Mouse (Mus musculus) urinary bladder, postnatal 10 days (tissue): ENCODE data around the gene Ppm1h.
"Not testable (repeated sequence)": the region's sequence is repeated elsewhere in the genome, so short reads cannot be mapped to it uniquely, and the experiment has no call there.

Experiments used
- DNase-seq: peaks from one replicate; pipeline ENCODE4 v3.0.0; 2022; ENCODE audit warnings: low spot score

Gene Ppm1h

DNA sequence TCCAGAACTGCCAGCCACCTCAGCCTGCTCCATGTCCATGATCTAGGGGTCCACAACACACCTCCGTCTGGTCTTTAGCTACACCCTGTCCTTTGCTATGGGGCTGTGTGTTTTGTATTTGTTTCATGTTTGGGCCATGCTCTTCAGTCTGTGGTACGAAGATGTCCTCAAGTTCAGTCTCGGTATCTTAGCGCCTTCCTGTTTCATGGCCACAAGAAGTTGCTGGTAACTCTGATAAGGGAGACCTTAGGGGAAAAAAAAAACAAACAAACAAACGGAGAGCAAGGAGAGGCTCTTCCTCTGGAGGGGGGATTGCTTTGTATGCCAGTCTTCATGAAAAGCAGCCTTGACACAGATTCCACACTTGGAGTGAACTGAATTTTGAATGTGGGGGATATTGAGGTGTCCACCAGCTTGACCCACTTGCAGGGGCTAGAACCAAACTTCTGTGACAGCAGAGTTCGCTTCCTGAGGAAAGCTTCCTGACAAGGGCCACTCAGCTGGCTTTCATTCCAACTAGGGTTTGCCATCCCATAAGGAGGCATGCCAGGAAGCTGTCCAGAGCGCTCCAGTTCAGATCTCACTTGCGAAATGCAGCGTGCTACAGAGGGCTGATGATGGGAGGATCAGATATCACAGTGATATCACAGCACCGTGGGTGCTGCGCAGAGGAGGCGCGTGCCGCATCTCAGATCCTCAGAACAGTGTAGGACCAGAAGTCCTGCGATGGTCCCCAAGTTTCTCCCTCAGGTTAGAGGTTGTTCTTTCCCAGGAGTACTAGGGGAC, 254.7 kb downstream of the Ppm1h start:
- DNase-seq = no peak

DNA sequence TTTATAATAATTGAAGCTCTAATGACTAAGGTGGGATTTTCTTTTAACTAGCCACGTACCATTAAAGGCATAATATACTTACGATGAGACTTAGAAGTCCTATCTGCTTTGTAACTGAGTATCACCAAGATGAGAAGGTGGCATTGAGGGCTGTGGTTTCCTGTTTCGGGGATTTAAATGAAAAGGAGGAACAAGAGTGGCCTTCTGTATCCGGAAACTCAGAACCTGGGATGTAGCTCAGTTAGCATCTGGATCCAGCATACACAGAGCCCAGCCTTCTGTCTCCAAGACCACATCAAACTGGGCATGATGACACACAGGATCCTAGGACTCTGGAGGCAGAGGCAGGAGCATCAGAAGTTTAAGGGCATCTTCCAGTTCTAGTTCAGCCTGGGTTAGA, 256.8 kb downstream of the Ppm1h start:
- DNase-seq = not testable (repeated sequence)

DNA sequence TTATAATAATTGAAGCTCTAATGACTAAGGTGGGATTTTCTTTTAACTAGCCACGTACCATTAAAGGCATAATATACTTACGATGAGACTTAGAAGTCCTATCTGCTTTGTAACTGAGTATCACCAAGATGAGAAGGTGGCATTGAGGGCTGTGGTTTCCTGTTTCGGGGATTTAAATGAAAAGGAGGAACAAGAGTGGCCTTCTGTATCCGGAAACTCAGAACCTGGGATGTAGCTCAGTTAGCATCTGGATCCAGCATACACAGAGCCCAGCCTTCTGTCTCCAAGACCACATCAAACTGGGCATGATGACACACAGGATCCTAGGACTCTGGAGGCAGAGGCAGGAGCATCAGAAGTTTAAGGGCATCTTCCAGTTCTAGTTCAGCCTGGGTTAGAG, 258.8 kb downstream of the Ppm1h start:
- not testable (repeated sequence) for DNase-seq

DNA sequence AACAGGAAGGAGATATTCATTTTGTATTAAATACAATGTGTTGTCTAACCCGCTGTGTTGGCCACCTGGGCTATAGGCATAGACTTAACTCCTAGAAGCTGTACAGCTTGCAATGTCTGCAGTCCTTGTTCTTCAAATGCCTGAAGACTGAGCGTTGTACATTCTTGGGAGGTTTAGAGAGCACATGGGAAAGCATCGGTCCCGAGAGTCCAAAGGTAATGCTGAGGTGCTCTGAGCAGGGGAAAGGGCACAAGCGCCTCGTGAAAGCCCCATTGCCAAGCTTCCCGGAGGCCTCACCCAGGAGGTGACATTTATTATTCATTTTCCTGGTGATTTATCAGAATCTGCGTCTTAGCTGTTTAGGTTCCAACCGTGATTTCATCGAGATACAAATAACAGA, 261.0 kb downstream of the Ppm1h start:
- DNase-seq = no peak

DNA sequence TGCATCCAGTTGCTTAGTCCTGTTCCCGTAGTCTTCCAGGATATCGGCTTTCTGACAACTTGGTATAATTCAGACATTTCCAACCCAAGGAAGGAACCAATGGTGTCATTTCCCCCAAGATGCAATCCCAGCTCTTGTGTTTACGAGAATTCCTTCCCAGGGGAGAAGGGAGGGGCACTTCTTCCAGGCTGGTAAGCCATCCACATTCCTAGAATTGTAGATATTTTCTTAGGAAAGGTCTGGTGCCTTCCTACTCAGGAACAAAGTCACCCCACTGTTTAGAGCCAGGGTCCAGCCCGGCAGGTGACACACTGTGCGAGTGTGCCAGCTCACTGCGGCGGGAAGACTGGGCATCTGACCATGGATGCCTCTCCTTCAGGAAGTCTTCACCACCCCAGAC, 264.2 kb downstream of the Ppm1h start:
- DNase-seq = no peak

DNA sequence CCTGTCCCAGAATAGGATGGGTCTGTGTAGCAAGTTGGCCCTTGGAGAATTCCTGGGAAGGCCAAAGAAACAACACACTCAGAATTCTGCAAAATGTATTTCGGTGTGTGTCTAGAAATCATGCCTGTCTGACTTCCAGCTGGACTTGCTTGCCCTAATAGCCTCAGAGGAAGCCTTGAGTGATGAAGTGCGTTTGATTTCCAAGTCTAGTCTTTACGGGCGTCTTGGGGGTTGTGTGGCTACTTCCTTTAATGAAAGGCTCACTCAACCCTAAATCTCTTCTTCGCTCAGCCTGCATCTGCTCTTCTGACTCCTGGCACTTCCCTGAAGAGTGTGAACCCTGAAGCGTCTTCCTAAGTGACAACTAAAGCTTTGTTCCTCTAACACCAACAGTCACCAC, 265.3 kb downstream of the Ppm1h start:
- DNase-seq = no peak

DNA sequence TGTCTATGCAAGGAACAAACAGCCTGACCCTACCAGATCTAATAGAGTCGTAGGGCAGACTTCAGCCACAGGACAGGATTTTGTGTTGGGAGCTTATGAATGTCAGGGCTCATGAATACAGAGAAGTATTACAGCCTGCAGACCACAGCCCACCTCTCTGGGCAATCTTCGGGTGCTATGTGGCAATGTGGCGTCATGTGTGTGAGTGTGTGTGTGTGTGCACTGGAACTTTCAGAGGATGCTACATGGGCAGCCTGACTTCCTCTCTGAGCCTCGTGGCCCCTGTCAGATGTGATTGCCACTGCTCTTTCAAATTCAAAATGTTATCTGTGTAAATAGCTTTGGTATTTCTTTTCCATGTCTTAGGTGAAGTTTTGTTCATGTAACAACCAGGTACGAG, 266.3 kb downstream of the Ppm1h start:
- DNase-seq = no peak

DNA sequence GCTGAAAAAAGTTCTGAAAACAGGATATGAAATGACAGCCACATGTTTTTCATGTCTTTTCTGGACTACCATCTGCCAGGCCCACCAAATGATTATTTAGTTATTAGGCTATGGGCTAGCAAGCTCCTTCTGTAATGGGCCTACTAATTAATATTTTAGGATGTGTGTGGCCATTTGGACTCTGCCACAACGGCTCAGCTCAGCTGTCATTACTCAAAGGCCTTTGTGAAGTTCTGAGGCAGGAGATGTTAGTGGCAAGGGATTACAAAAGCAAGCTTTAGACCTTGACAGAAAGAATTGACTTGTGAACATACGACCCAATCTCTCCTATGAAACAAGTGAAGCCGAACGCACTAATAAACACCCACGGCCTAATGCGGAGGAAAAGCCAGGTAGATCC, 272.4 kb downstream of the Ppm1h start:
- DNase-seq = no peak

DNA sequence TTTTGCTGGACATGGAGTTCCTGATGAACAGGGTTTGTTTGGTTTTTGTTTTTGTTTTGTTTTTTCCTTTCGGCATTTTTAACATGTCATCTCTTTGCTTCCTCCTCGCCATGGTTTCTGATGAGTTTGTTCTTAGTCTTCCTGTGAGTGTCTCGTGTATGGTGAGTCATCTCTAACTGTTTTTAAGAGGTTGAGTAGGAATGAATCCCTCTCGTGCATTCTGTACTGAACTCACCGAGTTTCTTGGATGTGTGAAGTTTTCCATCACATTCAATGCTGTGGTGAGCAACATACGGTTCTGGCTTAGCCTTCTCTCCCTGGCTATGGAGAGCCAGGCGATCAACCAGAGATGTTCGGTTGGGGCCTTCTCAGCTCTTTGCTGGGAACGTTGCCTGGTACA, 275.0 kb downstream of the Ppm1h start:
- no peak for DNase-seq

DNA sequence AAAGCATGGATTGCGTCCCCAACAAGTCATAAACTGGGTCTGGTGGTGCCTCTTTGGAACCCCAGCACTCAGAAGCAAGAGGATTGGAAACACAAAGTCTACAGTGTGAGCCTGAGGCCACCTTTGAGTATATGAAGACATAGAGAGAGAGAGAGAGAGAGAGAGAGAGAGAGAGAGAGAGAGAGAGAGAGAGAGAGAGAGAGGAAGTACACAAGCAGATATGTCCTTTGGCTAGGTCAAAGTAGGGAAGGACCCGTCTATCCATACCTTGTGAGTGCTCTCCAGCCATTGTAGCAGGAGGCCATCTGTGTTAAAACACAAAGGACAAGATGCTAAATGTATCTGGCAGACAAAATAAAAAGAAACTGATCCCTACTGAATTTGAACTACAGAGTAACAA, 279.4 kb downstream of the Ppm1h start:
- DNase-seq = no peak

DNA sequence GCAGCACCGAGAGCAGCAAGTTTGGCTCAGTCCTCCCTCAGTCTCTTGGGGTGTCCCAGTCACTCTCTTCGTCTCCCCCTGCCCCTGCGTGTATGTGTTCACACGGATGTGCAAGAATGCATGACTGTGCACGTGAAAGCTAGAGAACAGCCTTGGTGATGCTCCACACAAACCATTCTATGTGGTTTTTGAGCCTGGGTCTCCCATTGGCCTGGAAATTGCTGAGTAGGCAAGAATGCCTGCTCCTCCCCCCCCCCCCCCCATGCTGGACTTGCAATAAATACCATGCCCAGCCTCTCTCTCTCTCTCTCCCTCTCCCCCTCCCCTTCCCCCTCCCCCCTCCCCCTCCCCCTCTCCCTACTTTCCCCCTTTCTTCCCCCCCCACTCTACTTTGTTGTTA, 280.1 kb downstream of the Ppm1h start:
- DNase-seq = no peak

DNA sequence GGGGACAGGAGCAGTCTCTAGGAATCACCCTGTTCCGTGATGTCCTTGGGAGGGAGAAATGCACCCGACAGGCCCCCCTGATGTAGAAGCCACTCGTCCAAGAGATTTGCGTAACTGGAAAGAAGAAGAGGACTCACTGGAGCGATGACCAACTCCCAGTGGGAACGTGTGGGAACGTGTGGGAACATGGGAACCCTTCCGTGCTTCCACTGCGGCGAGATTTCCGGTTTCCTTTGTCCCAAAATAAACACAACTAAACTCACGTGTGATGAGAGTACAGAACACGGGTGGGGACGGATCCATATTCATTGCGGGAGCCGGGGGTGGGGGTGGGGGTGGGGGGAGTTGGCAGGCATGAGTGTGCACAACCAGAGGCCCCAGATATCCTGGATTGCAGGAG, 281.7 kb downstream of the Ppm1h start:
- no peak for DNase-seq

DNA sequence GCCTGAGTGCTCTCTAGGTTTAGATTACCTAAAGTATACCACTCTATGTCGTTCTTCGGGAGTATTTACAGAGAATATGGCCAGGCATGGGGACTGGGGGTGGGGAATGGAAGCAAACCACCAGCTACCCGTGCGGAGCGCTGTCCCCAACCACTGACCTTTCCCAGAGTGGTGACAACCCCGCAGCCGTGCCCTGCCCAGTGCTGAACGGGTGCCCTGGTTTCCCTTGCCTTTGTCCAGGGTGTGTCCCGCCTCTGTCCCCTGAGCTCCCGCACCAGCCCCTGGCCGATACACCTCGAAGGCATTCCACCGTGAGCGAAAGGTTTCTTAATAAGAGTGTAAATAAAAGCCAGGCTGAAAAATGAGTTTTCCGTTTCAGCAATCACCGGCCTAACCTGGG, 282.2 kb downstream of the Ppm1h start:
- DNase-seq = no peak

DNA sequence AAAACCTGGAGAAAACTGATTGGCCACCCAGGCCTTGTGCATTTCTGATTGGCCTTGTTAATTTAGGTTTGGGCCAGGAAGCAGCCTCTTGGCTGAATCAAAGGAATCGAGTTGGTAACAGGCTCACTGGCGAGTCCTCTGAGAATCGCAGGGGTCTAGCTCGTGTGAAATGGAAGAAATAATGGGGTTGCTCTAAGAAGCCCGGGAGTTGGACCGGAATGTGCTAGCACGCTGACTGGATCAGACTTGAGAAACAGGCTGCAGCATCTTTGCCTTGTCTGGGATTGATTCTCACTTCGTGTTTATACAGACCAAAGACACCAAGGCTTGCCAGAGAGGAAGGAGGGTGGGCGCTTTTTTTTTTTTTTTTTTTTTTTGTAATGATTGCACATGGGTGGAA, 282.9 kb downstream of the Ppm1h start:
- no peak for DNase-seq

DNA sequence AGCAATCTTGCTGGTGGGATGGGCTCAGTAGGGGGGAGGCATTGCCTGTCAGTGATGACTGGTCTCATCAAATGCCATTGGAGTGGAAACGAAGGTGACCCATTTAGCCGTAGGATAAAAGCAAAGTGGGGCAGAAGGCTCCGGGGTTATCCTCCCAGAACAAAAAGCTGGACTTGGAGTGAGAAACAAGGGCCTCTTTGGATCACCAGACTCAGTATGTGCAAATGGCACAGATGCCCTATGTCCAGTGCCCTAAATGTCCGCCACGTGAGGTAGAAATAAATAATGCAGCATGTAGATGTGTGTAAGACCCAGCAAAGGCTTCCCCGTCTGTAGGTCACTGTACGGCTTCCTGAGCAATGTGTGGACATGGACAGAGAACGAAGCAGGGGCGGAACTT, 284.1 kb downstream of the Ppm1h start:
- DNase-seq = no peak

DNA sequence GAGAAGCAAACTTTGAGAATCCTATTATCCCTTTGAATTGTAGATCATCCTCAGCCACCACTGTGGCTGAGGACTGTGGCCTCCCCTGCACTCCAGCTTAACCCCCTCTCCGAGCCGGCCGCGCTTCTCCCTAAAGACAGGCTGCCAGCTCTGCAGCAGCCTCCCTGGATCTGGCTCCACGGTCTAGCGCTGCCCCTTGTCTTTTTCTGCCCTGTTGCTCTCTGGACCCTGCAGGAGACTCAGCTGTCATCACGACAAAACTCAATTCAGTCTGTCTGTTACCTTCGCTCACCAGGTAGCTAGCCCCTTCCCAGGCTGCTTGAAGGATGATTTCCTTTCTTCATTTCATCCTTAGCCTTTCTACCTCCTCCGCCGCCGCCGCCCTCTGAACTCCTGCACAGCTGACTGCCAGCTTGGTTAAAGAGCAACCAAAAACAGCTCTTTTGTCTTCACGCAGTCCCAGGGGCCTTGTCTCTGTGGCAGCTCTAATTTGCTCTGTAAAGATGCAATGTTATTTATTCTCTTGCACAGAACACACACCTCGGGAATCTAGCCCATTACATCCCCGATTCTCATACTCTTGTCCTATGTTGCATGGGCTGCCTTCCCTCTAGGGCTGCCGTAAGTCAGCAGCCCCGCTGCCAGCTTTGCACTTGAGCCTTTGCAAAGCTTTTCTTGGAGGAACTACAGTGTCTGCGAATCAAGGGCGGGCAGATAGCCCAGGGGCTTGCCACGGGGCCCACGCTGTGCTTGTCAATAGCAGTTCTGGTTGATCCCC, 285.1 kb downstream of the Ppm1h start:
- DNase-seq = no peak

DNA sequence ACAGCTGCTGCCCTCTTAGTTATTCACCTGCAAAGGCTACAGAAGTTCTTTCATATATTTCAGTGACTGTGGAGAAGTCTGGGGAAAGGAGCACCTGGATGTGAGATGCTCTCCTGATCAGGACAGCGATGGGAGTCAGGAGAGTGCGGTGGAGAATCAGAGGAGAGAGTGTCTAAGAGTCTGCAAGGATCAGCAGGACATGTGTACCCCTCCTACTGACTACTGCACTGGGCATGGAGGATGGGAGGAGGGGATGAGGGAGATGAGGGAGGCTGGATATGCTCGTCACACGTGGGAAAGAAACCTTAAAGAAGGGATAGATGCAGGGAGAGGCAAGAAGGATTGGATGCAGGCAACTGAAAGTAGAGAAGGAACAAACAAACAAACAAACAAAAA, 285.7 kb downstream of the Ppm1h start:
- no peak for DNase-seq

DNA sequence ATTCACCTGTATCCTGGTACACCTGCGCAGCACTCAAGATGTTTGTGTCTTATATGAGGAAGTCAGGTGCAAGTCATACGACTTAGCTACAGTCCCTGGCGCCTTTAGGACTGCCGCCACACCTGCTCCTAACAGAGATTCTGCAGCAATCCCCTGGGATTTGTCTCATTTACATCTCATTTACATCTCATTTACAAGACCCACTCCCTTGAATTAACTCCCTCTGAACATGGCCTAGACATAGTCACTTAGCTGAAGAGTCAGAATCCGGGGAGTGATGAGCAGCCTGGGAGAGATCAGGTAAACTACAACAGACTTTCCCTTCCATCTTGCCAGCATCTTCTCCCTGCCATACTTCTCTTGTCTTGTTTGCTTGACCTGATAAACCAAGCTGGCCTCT, 287.1 kb downstream of the Ppm1h start:
- not testable (repeated sequence) for DNase-seq

DNA sequence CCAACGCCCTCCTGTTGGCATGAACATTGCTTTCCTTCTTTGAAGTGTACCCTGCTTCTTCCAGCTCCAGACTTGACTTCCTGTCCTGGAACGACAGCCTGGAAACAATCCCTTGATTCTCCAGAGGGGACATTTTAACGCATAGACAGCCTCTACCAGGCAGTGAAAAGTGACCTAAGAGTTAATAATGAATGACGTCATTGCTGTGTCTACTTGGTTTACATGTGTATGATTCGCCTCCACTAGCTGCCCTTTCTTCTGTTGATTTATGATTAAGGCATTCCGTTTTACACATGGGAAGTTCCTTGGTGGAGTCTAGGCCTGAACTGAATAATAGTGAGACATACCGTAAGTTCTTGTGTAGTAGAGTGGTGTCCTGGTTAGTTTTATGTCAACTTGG, 287.9 kb downstream of the Ppm1h start:
- no peak for DNase-seq

DNA sequence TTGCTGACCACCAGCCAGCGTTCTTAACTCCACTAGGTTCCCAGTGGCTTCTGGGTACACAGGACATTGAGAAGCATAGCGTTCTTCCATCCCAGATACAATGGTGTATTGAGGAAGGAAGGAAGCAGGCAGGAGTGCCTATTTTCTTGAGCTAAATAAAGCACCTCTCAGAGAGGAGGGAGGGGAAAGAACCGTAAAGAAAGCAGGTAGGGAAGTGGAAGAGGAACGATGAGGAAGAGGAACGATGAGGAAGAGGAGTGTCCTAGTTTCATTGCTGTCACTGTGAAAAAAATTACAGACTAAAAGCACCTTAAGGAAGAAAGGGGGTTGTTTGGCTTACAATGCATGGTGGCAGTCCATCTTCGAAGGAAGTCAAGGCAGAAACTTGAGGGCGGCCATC, 291.6 kb downstream of the Ppm1h start:
- no peak for DNase-seq

DNA sequence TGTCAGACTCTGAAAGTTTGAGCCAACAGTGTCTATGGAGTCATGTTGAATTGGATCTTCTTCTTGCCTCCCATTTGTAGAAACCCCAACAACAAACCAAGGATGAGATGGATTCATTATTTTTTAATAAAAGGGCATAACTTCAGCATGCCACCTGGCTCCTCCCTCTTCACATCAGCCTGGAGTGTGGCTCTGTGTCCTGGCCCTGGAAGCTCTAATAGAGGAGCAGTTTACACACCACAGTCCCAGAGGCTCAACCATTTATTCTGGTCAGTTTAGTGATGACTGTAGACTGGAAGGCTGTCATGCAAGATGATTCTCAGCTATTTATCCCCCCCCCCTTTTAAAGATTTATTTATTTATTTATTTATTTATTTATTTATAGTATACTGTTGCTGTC, 294.7 kb downstream of the Ppm1h start:
- no peak for DNase-seq

DNA sequence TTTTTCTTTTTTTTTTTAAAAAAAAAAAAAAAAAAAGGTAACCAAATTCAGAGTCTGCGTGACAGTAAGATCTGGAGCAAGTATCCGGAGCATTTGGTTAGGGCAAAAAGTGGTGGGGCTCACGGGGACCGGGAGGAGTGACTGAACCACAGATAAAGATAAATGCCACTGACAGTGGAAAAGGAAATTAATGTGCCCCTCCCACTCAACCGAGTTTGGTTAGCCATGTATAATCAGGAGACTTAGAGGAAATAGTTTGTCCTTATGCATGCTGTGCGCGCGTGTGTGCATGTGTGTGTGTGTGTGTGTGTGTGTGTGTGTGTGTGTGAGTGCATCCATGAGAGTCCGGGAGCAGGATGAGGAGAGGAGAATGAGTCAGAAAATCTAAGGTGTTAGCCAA, 297.5 kb downstream of the Ppm1h start:
- no peak for DNase-seq

DNA sequence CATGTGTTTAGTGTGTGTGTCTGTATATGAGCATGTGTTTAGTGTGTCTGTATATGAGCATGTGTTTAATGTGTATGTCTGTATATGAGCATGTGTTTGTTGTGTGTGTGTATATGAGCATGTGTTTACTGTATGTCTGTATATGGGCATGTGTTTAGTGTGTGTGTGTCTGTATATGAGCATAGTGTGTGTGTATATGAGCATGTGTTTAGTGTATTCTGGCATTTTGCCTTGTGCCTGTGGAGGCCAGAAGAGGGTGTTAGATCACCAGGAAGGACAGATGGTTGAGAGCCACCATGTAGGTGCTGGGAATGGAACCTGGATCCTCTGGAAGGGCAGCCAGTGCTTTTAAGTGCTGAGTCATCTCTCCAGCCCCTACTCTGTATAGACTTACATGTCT, 300.8 kb downstream of the Ppm1h start:
- no peak for DNase-seq

DNA sequence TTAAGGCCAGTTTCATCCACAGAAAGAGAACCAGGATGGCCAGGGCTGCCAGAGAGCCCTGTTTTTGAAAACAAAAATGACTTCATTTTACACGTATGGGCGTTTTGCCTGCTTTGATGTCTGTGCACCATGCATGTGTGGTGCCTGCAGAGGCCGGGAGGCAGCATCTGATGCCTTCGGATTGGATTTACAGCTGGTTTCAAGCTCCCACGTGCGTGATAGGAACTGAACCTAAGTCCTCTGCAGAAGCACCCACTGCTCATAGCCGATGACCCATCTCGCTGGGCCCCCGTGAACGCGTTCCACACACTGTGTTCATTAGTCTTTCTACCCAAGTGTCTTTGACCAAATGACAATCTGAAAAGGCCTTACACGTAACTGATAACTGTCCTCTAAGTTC, 301.6 kb downstream of the Ppm1h start:
- DNase-seq = no peak
